ENCODE assay signal across 8 mouse cellular contexts in genomic region chr3:96576690-96577541, GRCm38 (mm10). TPM values are rescaled to one million over a fixed set of nuclear protein-coding genes. Genes with fewer than 3 reads are reported as not detected.
DNase-seq lines count a peak whose midpoint lies in the region; ATAC-seq and TF ChIP-seq lines count a peak whose summit lies in the region.

TSS of gene Gm16253 (plus strand) at chr3:96576984.

- ATAC-seq in hindbrain, embryonic 15.5 days (ENCODE audit: low FRiP score, low read depth): peak; percentile 91

- peak; percentile 87 for DNase-seq in WW6 (ENCODE audit: low read depth, low spot score)
- peak; percentile 64 to 66 for DNase-seq in cerebellum, postnatal 36 days
- peak; percentile 88 to 96 for DNase-seq in frontal cortex, postnatal 36 days (ENCODE audit: low spot score in 2 of 2)
- DNase-seq in left cerebral cortex, adult 2 months (ENCODE audit: extremely low spot score in 1 of 2, low spot score in 2 of 2): peak; percentile 81 to 86
- peak; percentile 91 to 95 for DNase-seq in right cerebral cortex, adult 2 months (ENCODE audit: low spot score in 2 of 2)
- DNase-seq in urinary bladder, postnatal 14 days (ENCODE audit: low spot score): peak; percentile 94

- peaks cover 25% of the 10 kb centered on the region for H3K79me2 ChIP-seq in macrophage (ENCODE audit: inconsistent target)

- H3K36me3 ChIP-seq in hindbrain, embryonic 15.5 days: no peaks in the 10 kb centered on the region
- no peaks in the 10 kb centered on the region for H3K36me3 ChIP-seq in macrophage (ENCODE audit: inconsistent target)

- peak within 1 kb of the TSS; percentile 14 for H3K4me3 ChIP-seq in hindbrain, embryonic 15.5 days
- peak within 1 kb of the TSS; percentile 32 for H3K4me3 ChIP-seq in left cerebral cortex, adult 2 months
- peak within 1 kb of the TSS; percentile 37 for H3K4me3 ChIP-seq in macrophage (ENCODE audit: inconsistent target)

- intact Hi-C loops in left cerebral cortex, adult 2 months (cut with DNase I): loop anchor here (2.0 to 5.0 kb wide), 2 partner anchors 20 to 75 kb away; partner anchors contain the start of gene Txnip

- 0 out of 2 replicates have a peak within 1 kb of the TSS, but pooled peaks have one; percentile 12 for H3K9ac ChIP-seq in hindbrain, embryonic 15.5 days

- H3K27ac ChIP-seq in hindbrain, embryonic 15.5 days (replicated peaks): peak within 1 kb of the TSS; percentile 78
- H3K27ac ChIP-seq in left cerebral cortex, adult 2 months: peak within 1 kb of the TSS; percentile 87
- H3K27ac ChIP-seq in macrophage: peak within 1 kb of the TSS; percentile 97

- H3K27me3 ChIP-seq in hindbrain, embryonic 15.5 days: no peaks in the 10 kb centered on the region

- TF ChIP-seq CTCF in left cerebral cortex, adult 2 months (IDR thresholded peaks at IDR 0.05): peak; percentile 8

- no peaks in the 10 kb centered on the region for H3K9me3 ChIP-seq in hindbrain, embryonic 15.5 days

- peaks cover 27% of the 10 kb centered on the region for H3K4me1 ChIP-seq in hindbrain, embryonic 15.5 days (replicated peaks)

- H3K4me2 ChIP-seq in hindbrain, embryonic 15.5 days: peak within 1 kb of the TSS; percentile 48

- 23% methylated on average over 17 of the region's 17 CpGs for WGBS in hindbrain, embryonic 15.5 days
- WGBS in macrophage (ENCODE audit: missing documents): 13% methylated on average over 16 of the region's 17 CpGs

RNA-seq across cellular contexts. Expression of gene Gm16253, which starts in this region (rescaled TPM):
- polyA plus RNA-seq in hindbrain, embryonic 15.5 days (2015; fragmentation: Nextera tagmentation; extraction: Ambion mirVana): 1.8 and 2.2 TPM in 2 replicates
- total RNA-seq in left cerebral cortex, adult 2 months (2021): not detected
- not detected for total RNA-seq in macrophage (2018; cell fraction: chromatin; rRNA removed)
- under 1 TPM in 8 of 26 experiments, not detected in 18; 0.19 to 0.52 (median 0.36) TPM for total RNA-seq in macrophage (2018; cell fraction: cytosol; rRNA removed)
- not detected for total RNA-seq in macrophage (2018; cell fraction: nucleus; rRNA removed)
- polyA plus RNA-seq in macrophage (2018): not detected in 3 replicates

Comparison
In these comparisons a context has a peak if more than half of its experiments do, and no peak if none do; other contexts are left out.
1. Peak in every context shown above with its lines: DNase-seq, ATAC-seq, H3K4me3 ChIP-seq and H3K27ac ChIP-seq.
2. Peak in DNase-seq, H3K4me3 ChIP-seq and H3K27ac ChIP-seq in left cerebral cortex, adult 2 months; RNA of the gene not detected or under 1 TPM.